Mouse (Mus musculus) cerebellum, postnatal 25 days (tissue): Measurements from ENCODE around the gene Serpinc1.
"Not testable (repeated sequence)": the region's sequence is repeated elsewhere in the genome, so short reads cannot be mapped to it uniquely, and the experiment has no call there.

ENCODE experiments used
- DNase-seq, 2 experiments: peaks; one replicate each; pipeline ENCODE4 v3.0.0; 2021; ENCODE audit warnings: mixed read lengths in 2 of 2

Serpinc1 gene

GRCm38 (mm10) chr1:160978071-160978735, at the start of gene Serpinc1:
Serpinc1 (plus strand) TSS chr1:160978585.
- DNase-seq, result no peak

- no peak for DNase-seq
Observed at GRCm38 (mm10) chr1:160931320-160931719, 47.1 kb upstream of the Serpinc1 start.

- DNase-seq, result peak in 1 of 2 experiments; percentile 26
Observed at GRCm38 (mm10) chr1:160933896-160934482, 44.4 kb upstream of the Serpinc1 start.

GRCm38 (mm10) chr1:160935551-160935950, 42.8 kb upstream of the Serpinc1 start:
- DNase-seq, result no peak

- DNase-seq, result no peak
Observed at GRCm38 (mm10) chr1:160963199-160963598, 15.2 kb upstream of the Serpinc1 start.

- DNase-seq, result no peak
Observed at GRCm38 (mm10) chr1:160967268-160967667, 11.1 kb upstream of the Serpinc1 start.

- DNase-seq, result peak in 1 of 2 experiments; percentile 14
Observed at GRCm38 (mm10) chr1:160968643-160969042, 9.7 kb upstream of the Serpinc1 start.

- DNase-seq, result no peak
Observed at GRCm38 (mm10) chr1:160980021-160980420, 1.6 kb downstream of the Serpinc1 start.

GRCm38 (mm10) chr1:160980537-160981234, 2.3 kb downstream of the Serpinc1 start:
- DNase-seq, result no peak

GRCm38 (mm10) chr1:160981337-160981736, 3.0 kb downstream of the Serpinc1 start:
- no peak for DNase-seq

- DNase-seq, result no peak
Observed at GRCm38 (mm10) chr1:160982887-160983286, 4.5 kb downstream of the Serpinc1 start.

- not testable (repeated sequence) for DNase-seq
Observed at GRCm38 (mm10) chr1:160984731-160985130, 6.3 kb downstream of the Serpinc1 start.

- DNase-seq, result no peak
Observed at GRCm38 (mm10) chr1:160985477-160985876, 7.1 kb downstream of the Serpinc1 start.

GRCm38 (mm10) chr1:160986881-160987635, 8.7 kb downstream of the Serpinc1 start:
- no peak for DNase-seq

- DNase-seq, result no peak
Observed at GRCm38 (mm10) chr1:160989395-160989794, 11.0 kb downstream of the Serpinc1 start.

GRCm38 (mm10) chr1:160993851-160994250, 15.5 kb downstream of the Serpinc1 start:
- no peak for DNase-seq

GRCm38 (mm10) chr1:161004942-161005341, 26.6 kb downstream of the Serpinc1 start:
- DNase-seq, result no peak

- no peak for DNase-seq
Observed at GRCm38 (mm10) chr1:161005526-161005925, 27.1 kb downstream of the Serpinc1 start.

GRCm38 (mm10) chr1:161006471-161006870, 28.1 kb downstream of the Serpinc1 start:
- no peak for DNase-seq

GRCm38 (mm10) chr1:161008038-161008437, 29.7 kb downstream of the Serpinc1 start:
- no peak for DNase-seq

- no peak for DNase-seq
Observed at GRCm38 (mm10) chr1:161010436-161010835, 32.1 kb downstream of the Serpinc1 start.

GRCm38 (mm10) chr1:161016378-161016777, 38.0 kb downstream of the Serpinc1 start:
- DNase-seq, result no peak

- DNase-seq, result no peak
Observed at GRCm38 (mm10) chr1:161020051-161020450, 41.7 kb downstream of the Serpinc1 start.
